Mouse (Mus musculus): ENCODE data around the gene Hnrnpu. TPM values are rescaled to one million over a fixed set of nuclear protein-coding genes. Genes with fewer than 3 reads are reported as not detected.

Gene Hnrnpu
- polyA plus RNA-seq, 1 experiment, result 51.6 TPM

GRCm38 (mm10) chr1:178341435-178341834 lies 3.8 kb upstream of the Hnrnpu start:
- Histone ChIP-seq H3K4me3 (ENCODE audit: insufficient read depth, low read depth, low read length) (no peak overlapping the region), H3K4me1 (ENCODE audit: control insufficient read depth, insufficient read depth, low read length) (no peaks in the 10 kb centered on the region), H3K27me3 (replicated peaks; ENCODE audit: control insufficient read depth, insufficient read depth, low read length) (no peaks in the 10 kb centered on the region), H3K36me3 (ENCODE audit: control insufficient read depth, insufficient read depth, low read length) (no peaks in the 10 kb centered on the region), H3K27ac (ENCODE audit: insufficient read depth, low read depth, low read length) (no peak overlapping the region)
- DNase-seq, result no peak
- 85% methylated on average over 3 of the region's 3 CpGs for WGBS
- TF ChIP-seq CTCF (conservative IDR thresholded peaks at IDR 0.05; ENCODE audit: insufficient read depth, insufficient read length, low read depth, low read length) (no peak), POLR2A (IDR thresholded peaks at IDR 0.05; ENCODE audit: low read depth, low read length) (no peak)

GRCm38 (mm10) chr1:178340213-178340612 lies 2.6 kb upstream of the Hnrnpu start:
- no peak overlapping the region for H3K4me3 ChIP-seq (ENCODE audit: insufficient read depth, low read depth, low read length)
- 97% methylated on average over 2 of the region's 2 CpGs for WGBS
- no peaks in the 10 kb centered on the region; the same call in 1 of the 2 replicates for H3K36me3 ChIP-seq (ENCODE audit: control insufficient read depth, insufficient read depth, low read length)
- H3K27me3 ChIP-seq (replicated peaks; ENCODE audit: control insufficient read depth, insufficient read depth, low read length), result no peaks in the 10 kb centered on the region
- peaks cover 3% of the 10 kb centered on the region; the same call in 1 of the 2 replicates for H3K4me1 ChIP-seq (ENCODE audit: control insufficient read depth, insufficient read depth, low read length)
- no peak overlapping the region for H3K27ac ChIP-seq (ENCODE audit: insufficient read depth, low read depth, low read length)
- TF ChIP-seq POLR2A (IDR thresholded peaks at IDR 0.05; ENCODE audit: low read depth, low read length) (no peak), CTCF (conservative IDR thresholded peaks at IDR 0.05; ENCODE audit: insufficient read depth, insufficient read length, low read depth, low read length) (no peak)
- DNase-seq, result no peak

GRCm38 (mm10) chr1:178338318-178338641 lies 683 bp upstream of the Hnrnpu start:
- peak; percentile 53 for DNase-seq

GRCm38 (mm10) chr1:178336777-178337481 lies 668 bp downstream of the Hnrnpu start:
- TF ChIP-seq CTCF (conservative IDR thresholded peaks at IDR 0.05; ENCODE audit: insufficient read depth, insufficient read length, low read depth, low read length) (no peak), POLR2A (IDR thresholded peaks at IDR 0.05; ENCODE audit: low read depth, low read length) (no peak)
- Histone ChIP-seq H3K4me3 (ENCODE audit: insufficient read depth, low read depth, low read length) (peak overlapping the region; percentile 100), H3K36me3 (ENCODE audit: control insufficient read depth, insufficient read depth, low read length) (peaks cover 12% of the 10 kb centered on the region), H3K4me1 (ENCODE audit: control insufficient read depth, insufficient read depth, low read length) (peaks cover 5% of the 10 kb centered on the region; the same call in 1 of the 2 replicates), H3K27ac (ENCODE audit: insufficient read depth, low read depth, low read length) (peak overlapping the region; percentile 95), H3K27me3 (replicated peaks; ENCODE audit: control insufficient read depth, insufficient read depth, low read length) (no peaks in the 10 kb centered on the region)
- under 1% methylated on average over 83 of the region's 89 CpGs for WGBS
- no peak for DNase-seq

More at GRCm38 (mm10) chr1:178338318-178338641, 683 bp upstream of the Hnrnpu start:
- H3K27ac ChIP-seq (ENCODE audit: insufficient read depth, low read depth, low read length), result peak overlapping the region; percentile 98
- H3K4me3 ChIP-seq (ENCODE audit: insufficient read depth, low read depth, low read length), result peak overlapping the region; percentile 69
- WGBS, result 8% methylated on average over 6 of the region's 6 CpGs
- TF ChIP-seq CTCF (conservative IDR thresholded peaks at IDR 0.05; ENCODE audit: insufficient read depth, insufficient read length, low read depth, low read length) (no peak), POLR2A (IDR thresholded peaks at IDR 0.05; ENCODE audit: low read depth, low read length) (no peak)
- H3K36me3 ChIP-seq (ENCODE audit: control insufficient read depth, insufficient read depth, low read length), result peaks cover 4% of the 10 kb centered on the region; the same call in 1 of the 2 replicates
- H3K27me3 ChIP-seq (replicated peaks; ENCODE audit: control insufficient read depth, insufficient read depth, low read length), result no peaks in the 10 kb centered on the region
- peaks cover 5% of the 10 kb centered on the region; the same call in 1 of the 2 replicates for H3K4me1 ChIP-seq (ENCODE audit: control insufficient read depth, insufficient read depth, low read length)

GRCm38 (mm10) chr1:178336289-178336775 lies 1.3 kb downstream of the Hnrnpu start:
- under 1% methylated on average over 43 of the region's 53 CpGs for WGBS
- H3K36me3 ChIP-seq (ENCODE audit: control insufficient read depth, insufficient read depth, low read length), result peaks cover 16% of the 10 kb centered on the region
- H3K27ac ChIP-seq (ENCODE audit: insufficient read depth, low read depth, low read length), result peak overlapping the region; percentile 72
- no peaks in the 10 kb centered on the region for H3K27me3 ChIP-seq (replicated peaks; ENCODE audit: control insufficient read depth, insufficient read depth, low read length)
- no peak for TF ChIP-seq CTCF (conservative IDR thresholded peaks at IDR 0.05; ENCODE audit: insufficient read depth, insufficient read length, low read depth, low read length)
- no peak for TF ChIP-seq POLR2A (IDR thresholded peaks at IDR 0.05; ENCODE audit: low read depth, low read length)
- peak; percentile 97 for DNase-seq
- H3K4me1 ChIP-seq (ENCODE audit: control insufficient read depth, insufficient read depth, low read length), result peaks cover 5% of the 10 kb centered on the region; the same call in 1 of the 2 replicates
- H3K4me3 ChIP-seq (ENCODE audit: insufficient read depth, low read depth, low read length), result peak overlapping the region; percentile 100

- peaks cover 19% of the 10 kb centered on the region for H3K36me3 ChIP-seq (ENCODE audit: control insufficient read depth, insufficient read depth, low read length)
- no peaks in the 10 kb centered on the region for H3K27me3 ChIP-seq (replicated peaks; ENCODE audit: control insufficient read depth, insufficient read depth, low read length)
- TF ChIP-seq POLR2A (IDR thresholded peaks at IDR 0.05; ENCODE audit: low read depth, low read length) (no peak), CTCF (conservative IDR thresholded peaks at IDR 0.05; ENCODE audit: insufficient read depth, insufficient read length, low read depth, low read length) (no peak)
- peak overlapping the region; percentile 72 for H3K27ac ChIP-seq (ENCODE audit: insufficient read depth, low read depth, low read length)
- under 1% methylated on average over 16 of the region's 16 CpGs for WGBS
- no peak for DNase-seq
- H3K4me3 ChIP-seq (ENCODE audit: insufficient read depth, low read depth, low read length), result peak overlapping the region; percentile 100
- peaks cover 5% of the 10 kb centered on the region; the same call in 1 of the 2 replicates for H3K4me1 ChIP-seq (ENCODE audit: control insufficient read depth, insufficient read depth, low read length)
Observed at GRCm38 (mm10) chr1:178335860-178336261, 1.7 kb downstream of the Hnrnpu start.

GRCm38 (mm10) chr1:178329946-178330345 lies 7.7 kb downstream of the Hnrnpu start:
- Histone ChIP-seq H3K4me3 (ENCODE audit: insufficient read depth, low read depth, low read length) (no peak overlapping the region), H3K27me3 (replicated peaks; ENCODE audit: control insufficient read depth, insufficient read depth, low read length) (no peaks in the 10 kb centered on the region), H3K36me3 (ENCODE audit: control insufficient read depth, insufficient read depth, low read length) (peaks cover 34% of the 10 kb centered on the region), H3K4me1 (ENCODE audit: control insufficient read depth, insufficient read depth, low read length) (no peaks in the 10 kb centered on the region), H3K27ac (ENCODE audit: insufficient read depth, low read depth, low read length) (no peak overlapping the region)
- TF ChIP-seq CTCF (conservative IDR thresholded peaks at IDR 0.05; ENCODE audit: insufficient read depth, insufficient read length, low read depth, low read length) (no peak), POLR2A (IDR thresholded peaks at IDR 0.05; ENCODE audit: low read depth, low read length) (no peak)
- WGBS, result 51% methylated on average over 6 of the region's 6 CpGs
- DNase-seq, result no peak
